Mouse (Mus musculus): ENCODE measurements around the gene Sp8. TPM values are rescaled to one million over a fixed set of nuclear protein-coding genes. Genes with fewer than 3 reads are reported as not detected.

Gene Sp8
- not detected in 2 replicates for polyA plus RNA-seq (2015; fragmentation: Nextera tagmentation; extraction: Ambion mirVana)

GRCm38 (mm10) chr12:118846221-118846620 is at the start of gene Sp8:
Gene Sp8 (plus strand): TSS chr12:118846329.
- Histone ChIP-seq H3K27ac (ENCODE audit: low read depth, low read length) (no peak within 1 kb of the TSS), H3K4me3 (ENCODE audit: low read depth, low read length) (peak within 1 kb of the TSS; percentile 52), H3K9me3 (ENCODE audit: control insufficient read depth) (no peaks in the 10 kb centered on the region), H3K4me2 (replicated peaks; ENCODE audit: low read depth) (peak within 1 kb of the TSS; percentile 78), H3K36me3 (ENCODE audit: control insufficient read depth, insufficient read depth) (no peaks in the 10 kb centered on the region), H3K9ac (ENCODE audit: low read depth, low read length) (no peak within 1 kb of the TSS), H3K27me3 (replicated peaks; ENCODE audit: control insufficient read depth, insufficient read depth, low read length) (peaks cover 97% of the 10 kb centered on the region), H3K4me1 (replicated peaks; ENCODE audit: control insufficient read depth, insufficient read depth, low read length) (no peaks in the 10 kb centered on the region)
- 2% methylated on average over 6 of the region's 6 CpGs for WGBS
- no peak for ATAC-seq
- no peak for TF ChIP-seq CTCF (IDR thresholded peaks at IDR 0.05; ENCODE audit: low read depth)

GRCm38 (mm10) chr12:118811328-118811961 is 34.7 kb upstream of the Sp8 start:
- Histone ChIP-seq H3K27ac (ENCODE audit: low read depth, low read length) (no peak overlapping the region), H3K36me3 (ENCODE audit: control insufficient read depth, insufficient read depth) (no peaks in the 10 kb centered on the region), H3K27me3 (replicated peaks; ENCODE audit: control insufficient read depth, insufficient read depth, low read length) (peaks cover 4% of the 10 kb centered on the region; the same call in 1 of the 2 replicates), H3K4me1 (replicated peaks; ENCODE audit: control insufficient read depth, insufficient read depth, low read length) (no peaks in the 10 kb centered on the region), H3K9ac (ENCODE audit: low read depth, low read length) (no peak overlapping the region), H3K4me3 (ENCODE audit: low read depth, low read length) (no peak overlapping the region), H3K9me3 (ENCODE audit: control insufficient read depth) (no peaks in the 10 kb centered on the region), H3K4me2 (replicated peaks; ENCODE audit: low read depth) (no peak overlapping the region)
- no peak for TF ChIP-seq CTCF (IDR thresholded peaks at IDR 0.05; ENCODE audit: low read depth)
- 2% methylated on average over 17 of the region's 17 CpGs for WGBS
- no peak for ATAC-seq

- no peak overlapping the region for H3K4me3 ChIP-seq (ENCODE audit: low read depth, low read length)
- no peaks in the 10 kb centered on the region for H3K9me3 ChIP-seq (ENCODE audit: control insufficient read depth)
- no peak for ATAC-seq
- H3K27me3 ChIP-seq (replicated peaks; ENCODE audit: control insufficient read depth, insufficient read depth, low read length), result peaks cover 4% of the 10 kb centered on the region; the same call in 1 of the 2 replicates
- no peaks in the 10 kb centered on the region for H3K4me1 ChIP-seq (replicated peaks; ENCODE audit: control insufficient read depth, insufficient read depth, low read length)
- no peak for TF ChIP-seq CTCF (IDR thresholded peaks at IDR 0.05; ENCODE audit: low read depth)
- no peak overlapping the region for H3K27ac ChIP-seq (ENCODE audit: low read depth, low read length)
- WGBS, result 75% methylated on average over 3 of the region's 3 CpGs
- no peak overlapping the region for H3K9ac ChIP-seq (ENCODE audit: low read depth, low read length)
- H3K36me3 ChIP-seq (ENCODE audit: control insufficient read depth, insufficient read depth), result no peaks in the 10 kb centered on the region
- no peak overlapping the region for H3K4me2 ChIP-seq (replicated peaks; ENCODE audit: low read depth)
Observed at GRCm38 (mm10) chr12:118814561-118814960, 31.6 kb upstream of the Sp8 start.

DNA sequence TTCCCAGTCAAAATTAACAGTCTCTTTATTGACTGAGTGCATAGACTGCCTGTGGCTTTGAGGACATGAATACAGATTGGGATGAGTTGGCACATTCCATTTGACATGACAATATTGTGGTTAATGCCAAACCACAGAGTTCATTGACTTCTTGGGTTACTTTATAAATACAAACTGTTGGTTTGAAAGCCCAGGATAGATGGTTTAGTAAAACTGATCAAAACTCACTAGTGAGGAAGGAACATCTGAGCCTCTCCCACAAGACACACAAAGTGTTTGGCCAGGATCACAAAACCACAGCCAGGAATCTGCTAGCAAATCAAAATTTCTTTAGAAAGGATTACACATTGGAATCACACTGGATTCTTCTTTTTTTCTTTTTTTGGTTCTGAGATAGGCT is 30.0 kb upstream of the Sp8 start:
- Histone ChIP-seq H3K27ac (ENCODE audit: low read depth, low read length) (no peak overlapping the region), H3K27me3 (replicated peaks; ENCODE audit: control insufficient read depth, insufficient read depth, low read length) (peaks cover 4% of the 10 kb centered on the region; the same call in 1 of the 2 replicates), H3K4me1 (replicated peaks; ENCODE audit: control insufficient read depth, insufficient read depth, low read length) (no peaks in the 10 kb centered on the region), H3K36me3 (ENCODE audit: control insufficient read depth, insufficient read depth) (no peaks in the 10 kb centered on the region), H3K4me2 (replicated peaks; ENCODE audit: low read depth) (no peak overlapping the region), H3K4me3 (ENCODE audit: low read depth, low read length) (no peak overlapping the region), H3K9ac (ENCODE audit: low read depth, low read length) (no peak overlapping the region), H3K9me3 (ENCODE audit: control insufficient read depth) (no peaks in the 10 kb centered on the region)
- no peak for TF ChIP-seq CTCF (IDR thresholded peaks at IDR 0.05; ENCODE audit: low read depth)
- no peak for ATAC-seq

DNA sequence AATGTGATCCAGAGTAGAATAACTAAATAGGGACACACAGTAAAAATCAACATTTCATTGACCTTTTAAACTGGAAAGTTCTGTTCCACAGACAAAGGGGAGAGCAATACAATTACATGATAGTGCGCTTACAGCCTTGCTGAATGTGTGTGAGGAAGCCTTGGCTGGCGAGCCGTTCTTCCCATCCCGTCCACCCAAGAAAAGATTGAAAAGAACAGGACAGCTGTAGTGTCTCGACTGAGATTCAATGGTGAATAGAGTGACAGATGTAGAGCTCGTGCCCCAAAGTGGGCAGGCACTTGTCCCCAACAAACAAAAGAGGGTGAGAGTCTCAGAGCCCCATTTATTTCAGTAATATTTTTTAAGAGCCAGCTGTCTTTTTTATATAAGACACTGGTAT is 16.2 kb upstream of the Sp8 start:
- Histone ChIP-seq H3K27me3 (replicated peaks; ENCODE audit: control insufficient read depth, insufficient read depth, low read length) (peaks cover 2% of the 10 kb centered on the region; the same call in 1 of the 2 replicates), H3K9ac (ENCODE audit: low read depth, low read length) (no peak overlapping the region), H3K36me3 (ENCODE audit: control insufficient read depth, insufficient read depth) (no peaks in the 10 kb centered on the region), H3K27ac (ENCODE audit: low read depth, low read length) (no peak overlapping the region), H3K9me3 (ENCODE audit: control insufficient read depth) (no peaks in the 10 kb centered on the region), H3K4me1 (replicated peaks; ENCODE audit: control insufficient read depth, insufficient read depth, low read length) (no peaks in the 10 kb centered on the region), H3K4me3 (ENCODE audit: low read depth, low read length) (no peak overlapping the region), H3K4me2 (replicated peaks; ENCODE audit: low read depth) (no peak overlapping the region)
- ATAC-seq, result no peak
- no peak for TF ChIP-seq CTCF (IDR thresholded peaks at IDR 0.05; ENCODE audit: low read depth)
- WGBS, result 81% methylated on average over 6 of the region's 6 CpGs

GRCm38 (mm10) chr12:118836411-118837341 is 9.5 kb upstream of the Sp8 start:
- no peak for TF ChIP-seq CTCF (IDR thresholded peaks at IDR 0.05; ENCODE audit: low read depth)
- Histone ChIP-seq H3K4me1 (replicated peaks; ENCODE audit: control insufficient read depth, insufficient read depth, low read length) (peaks cover 6% of the 10 kb centered on the region; the same call in 1 of the 2 replicates), H3K27ac (ENCODE audit: low read depth, low read length) (no peak overlapping the region), H3K9ac (ENCODE audit: low read depth, low read length) (no peak overlapping the region), H3K36me3 (ENCODE audit: control insufficient read depth, insufficient read depth) (no peaks in the 10 kb centered on the region), H3K27me3 (replicated peaks; ENCODE audit: control insufficient read depth, insufficient read depth, low read length) (peaks cover 66% of the 10 kb centered on the region), H3K9me3 (ENCODE audit: control insufficient read depth) (no peaks in the 10 kb centered on the region), H3K4me2 (replicated peaks; ENCODE audit: low read depth) (peak overlapping the region; percentile 80), H3K4me3 (ENCODE audit: low read depth, low read length) (peak overlapping the region; percentile 45)
- peak; percentile 49 for ATAC-seq
- WGBS, result under 1% methylated on average over 63 of the region's 72 CpGs

Data from intestine, postnatal 0 days (tissue).